Mouse (Mus musculus) heart, postnatal 0 days (tissue): Measurements from ENCODE around the gene Ccz1.

Experiments
- CTCF ChIP-seq: IDR thresholded peaks from 2 replicates; pipeline ENCODE4 v1.5.1; 2016; ENCODE audit warnings: antibody characterized with exemption, control low read depth, low read depth
- EP300 ChIP-seq: IDR thresholded peaks from 2 replicates; pipeline ENCODE4 v1.6.1; 2016; ENCODE audit warnings: antibody characterized with exemption, low read depth

DNA sequence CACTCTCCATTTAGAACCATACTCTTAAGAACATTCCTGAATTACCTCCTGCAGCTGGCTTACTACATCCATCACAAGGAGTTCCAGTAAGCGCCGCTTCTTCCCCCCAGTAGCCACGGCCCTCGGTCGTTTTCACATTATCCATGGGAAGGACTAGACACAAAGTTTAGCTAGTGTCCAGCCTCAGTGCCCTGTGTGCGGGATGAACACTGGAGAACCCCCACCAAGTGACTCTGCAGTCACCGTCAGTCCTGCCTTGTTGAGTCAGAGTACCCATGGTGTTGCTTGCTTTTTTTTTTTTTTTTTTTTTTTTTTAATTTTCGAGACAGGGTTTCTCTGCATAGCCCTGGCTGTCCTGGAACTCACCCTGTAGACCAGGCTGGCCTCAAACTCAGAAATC lies 53.5 kb downstream of the Ccz1 start:
- TF ChIP-seq CTCF (no peak), EP300 (no peak)
